Mouse (Mus musculus) embryonic fibroblast, embryonic 13.5 days (primary cell): ENCODE measurements around the gene Mmp23. TPM values are rescaled to one million over a fixed set of nuclear protein-coding genes. Genes with fewer than 3 reads are reported as not detected.
A peak's percentile ranks its signal among the peaks of the same experiment; 100 is the strongest.
"Not testable (repeated sequence)": the region's sequence is repeated elsewhere in the genome, so short reads cannot be mapped to it uniquely, and the experiment has no call there.

Experiments
- H3K27ac ChIP-seq: 2 replicates; pipeline ENCODE4 v1.5.1; 2012; ENCODE audit warnings: low read length, control low read depth, inconsistent platforms; ENCODE audit not compliant: insufficient read depth
- H3K4me1 ChIP-seq: 2 replicates; pipeline ENCODE4 v1.6.1; 2011; ENCODE audit warnings: low read length; ENCODE audit not compliant: control insufficient read depth, insufficient read depth
- H3K4me3 ChIP-seq: 2 replicates; pipeline ENCODE4 v1.5.1; 2011; ENCODE audit warnings: mild to moderate bottlenecking, control low read depth, low read length; ENCODE audit not compliant: insufficient read depth
- CTCF ChIP-seq: IDR thresholded peaks from 2 replicates; pipeline ENCODE4 v1.5.1; 2011; ENCODE audit warnings: mild to moderate bottlenecking, control low read depth, low read length, moderate library complexity, borderline replicate concordance; ENCODE audit not compliant: insufficient read depth
- POLR2A ChIP-seq: IDR thresholded peaks from 2 replicates; pipeline ENCODE4 v1.6.1; 2011; ENCODE audit warnings: low read depth, mild to moderate bottlenecking, control low read depth, low read length, moderate library complexity
- polyA plus RNA-seq: library from polyadenylated mRNA; stranded (reverse); fragments of >200 nt; gene quantifications from 2 replicates; pipeline ENCODE4 v1.2.4, GENCODE M21; 2011; ENCODE audit warnings: low read depth; ENCODE audit not compliant: missing spikeins, insufficient read length

The Mmp23 gene
- polyA plus RNA-seq, 1 experiment: 93.1 TPM

- Histone ChIP-seq H3K4me1 (no peaks in the 10 kb centered on the region), H3K27ac (no peak overlapping the region), H3K4me3 (no peak overlapping the region)
- TF ChIP-seq CTCF: no peak
- TF ChIP-seq POLR2A: no peak
Observed at GRCm38 (mm10) chr4:155675991-155676390, 22.8 kb upstream of the Mmp23 start.

- TF ChIP-seq CTCF (no peak), POLR2A (no peak)
- Histone ChIP-seq H3K4me1 (peaks cover 4% of the 10 kb centered on the region; the same call in 1 of the 2 replicates), H3K4me3 (no peak overlapping the region), H3K27ac (no peak overlapping the region)
Observed at GRCm38 (mm10) chr4:155672082-155672481, 18.9 kb upstream of the Mmp23 start.

- not testable (repeated sequence) for H3K4me1 ChIP-seq, H3K4me3 ChIP-seq, H3K27ac ChIP-seq
Observed at GRCm38 (mm10) chr4:155670236-155670635, 17.1 kb upstream of the Mmp23 start.

GRCm38 (mm10) chr4:155669598-155670075, 16.5 kb upstream of the Mmp23 start:
- Histone ChIP-seq H3K4me1 (peaks cover 4% of the 10 kb centered on the region; the same call in 1 of the 2 replicates), H3K27ac (no peak overlapping the region), H3K4me3 (peak overlapping the region; percentile 37)
- TF ChIP-seq POLR2A (no peak), CTCF (no peak)

GRCm38 (mm10) chr4:155668689-155669597, 15.8 kb upstream of the Mmp23 start, which contains the start of gene Mib2:
TSS of gene Mib2 (minus strand) at chr4:155669198.
- Histone ChIP-seq H3K27ac (peak within 1 kb of the TSS; percentile 9; the same call in 1 of the 2 replicates), H3K4me3 (peak within 1 kb of the TSS; percentile 68), H3K4me1 (peaks cover 4% of the 10 kb centered on the region; the same call in 1 of the 2 replicates)
- TF ChIP-seq CTCF: no peak
- TF ChIP-seq POLR2A: no peak

GRCm38 (mm10) chr4:155666903-155667302, 13.7 kb upstream of the Mmp23 start:
- TF ChIP-seq POLR2A (no peak), CTCF (no peak)
- H3K4me3 ChIP-seq: no peak overlapping the region
- peaks cover 4% of the 10 kb centered on the region; the same call in 1 of the 2 replicates for H3K4me1 ChIP-seq
- H3K27ac ChIP-seq: no peak overlapping the region

GRCm38 (mm10) chr4:155660641-155661040, 7.5 kb upstream of the Mmp23 start:
- no peak overlapping the region for H3K4me3 ChIP-seq
- H3K27ac ChIP-seq: no peak overlapping the region
- no peak for TF ChIP-seq CTCF
- TF ChIP-seq POLR2A: peak; percentile 21; the same call in 1 of the 2 replicates
- no peaks in the 10 kb centered on the region for H3K4me1 ChIP-seq

- no peak for TF ChIP-seq POLR2A
- no peak for TF ChIP-seq CTCF
- no peaks in the 10 kb centered on the region for H3K4me1 ChIP-seq
- no peak overlapping the region for H3K4me3 ChIP-seq
- H3K27ac ChIP-seq: no peak overlapping the region
Observed at GRCm38 (mm10) chr4:155658961-155659360, 5.8 kb upstream of the Mmp23 start.

GRCm38 (mm10) chr4:155656214-155656751, 3.1 kb upstream of the Mmp23 start:
- no peak for TF ChIP-seq POLR2A
- TF ChIP-seq CTCF: no peak
- Histone ChIP-seq H3K27ac (no peak overlapping the region), H3K4me1 (no peaks in the 10 kb centered on the region; the same call in none of the 2 replicates), H3K4me3 (no peak overlapping the region)

GRCm38 (mm10) chr4:155654456-155655298, 1.5 kb upstream of the Mmp23 start:
- peak overlapping the region; percentile 25 for H3K4me3 ChIP-seq
- TF ChIP-seq POLR2A (no peak; the same call in 1 of the 2 replicates), CTCF (no peak)
- H3K4me1 ChIP-seq: no peaks in the 10 kb centered on the region; the same call in none of the 2 replicates
- no peak overlapping the region for H3K27ac ChIP-seq
